ENCODE assay signal across 8 mouse cellular contexts in genomic region chr8:87660029-87660915, GRCm38 (mm10).
A peak's percentile ranks its signal among the peaks of the same experiment; 100 is the strongest.
DNase-seq lines count a peak whose midpoint lies in the region; ATAC-seq and TF ChIP-seq lines count a peak whose summit lies in the region.
"Had no signal": no experiment of that assay in that cellular context is flagged by ENCODE, and none has a peak within 500 bp of the region (broad histone marks: within the 10 kb centered on the region; RNA-seq: fewer than 3 reads in every experiment).

No protein-coding gene starts in this region.

- H3K9ac ChIP-seq in stomach, embryonic 14.5 days (replicated peaks; ENCODE audit: low read depth, low read length) = no peak overlapping the region
- no peak overlapping the region for H3K9ac ChIP-seq in stomach, postnatal 0 days (ENCODE audit: low read length)
- peak overlapping the region; percentile 27; the same call in 1 of the 2 replicates for H3K9ac ChIP-seq in forebrain, embryonic 11.5 days (ENCODE audit: low read length)
- no peak overlapping the region; the same call in 1 of the 2 replicates for H3K9ac ChIP-seq in limb, embryonic 14.5 days (ENCODE audit: low read depth, low read length, severe bottlenecking)

- peaks cover 15% of the 10 kb centered on the region; the same call in 1 of the 2 replicates for H3K27me3 ChIP-seq in stomach, embryonic 14.5 days (ENCODE audit: control insufficient read depth, insufficient read depth, low read length)
- H3K27me3 ChIP-seq in stomach, postnatal 0 days (ENCODE audit: control insufficient read depth, insufficient read depth, low read length) = peaks cover 3% of the 10 kb centered on the region
- H3K27me3 ChIP-seq in forebrain, embryonic 11.5 days (ENCODE audit: control insufficient read depth, insufficient read depth, low read length) = peaks cover 22% of the 10 kb centered on the region
- peaks cover 12% of the 10 kb centered on the region for H3K27me3 ChIP-seq in limb, embryonic 14.5 days (ENCODE audit: control insufficient read depth, insufficient read depth, low read length)

- no peaks in the 10 kb centered on the region for H3K36me3 ChIP-seq in stomach, embryonic 14.5 days (ENCODE audit: control insufficient read depth, insufficient read depth, low read length)
- H3K36me3 ChIP-seq in stomach, postnatal 0 days (ENCODE audit: control insufficient read depth, insufficient read depth, low read length) = no peaks in the 10 kb centered on the region
- H3K36me3 ChIP-seq in forebrain, embryonic 11.5 days (ENCODE audit: control insufficient read depth, insufficient read depth, low read length) = no peaks in the 10 kb centered on the region
- H3K36me3 ChIP-seq in limb, embryonic 14.5 days (ENCODE audit: control insufficient read depth, insufficient read depth, low read length) = no peaks in the 10 kb centered on the region

- DNase-seq in stomach, postnatal 0 days (ENCODE audit: low spot score) = no peak
- peak; percentile 76 for DNase-seq in forebrain, embryonic 11.5 days (ENCODE audit: low spot score)
- DNase-seq in limb, embryonic 14.5 days (ENCODE audit: low spot score) = no peak
- DNase-seq in yolk sac, embryonic 10.5 days (ENCODE audit: low spot score) = peak; percentile 21
- DNase-seq in urinary bladder, postnatal 36 days (ENCODE audit: low spot score in 2 of 2) = no peak
- DNase-seq in thymus, postnatal 36 days = no peak
- DNase-seq: gastrocnemius, adult 2 months had no signal

- no peak for TF ChIP-seq CTCF in stomach, postnatal 0 days (IDR thresholded peaks at IDR 0.05; ENCODE audit: low read depth)

- no peak overlapping the region for H3K4me3 ChIP-seq in stomach, embryonic 14.5 days (ENCODE audit: low read depth, low read length)
- H3K4me3 ChIP-seq in stomach, postnatal 0 days (ENCODE audit: low read depth, low read length) = no peak overlapping the region
- peak overlapping the region; percentile 14 for H3K4me3 ChIP-seq in forebrain, embryonic 11.5 days (ENCODE audit: low read depth, low read length)
- peak overlapping the region; percentile 24 for H3K4me3 ChIP-seq in limb, embryonic 14.5 days (replicated peaks; ENCODE audit: low read length)
- H3K4me3 ChIP-seq: gastrocnemius, adult 2 months had no signal

- 8% methylated on average over 43 of the region's 43 CpGs for WGBS in stomach, embryonic 14.5 days
- WGBS in stomach, postnatal 0 days = 22% methylated on average over 43 of the region's 43 CpGs
- WGBS in forebrain, embryonic 11.5 days = 2% methylated on average over 43 of the region's 43 CpGs
- WGBS in limb, embryonic 14.5 days = 3% methylated on average over 42 of the region's 43 CpGs

- no peak for TF ChIP-seq POLR2A in limb, embryonic 14.5 days (IDR thresholded peaks at IDR 0.05; ENCODE audit: borderline replicate concordance, extremely low read depth, insufficient read depth, insufficient read length)

- H3K4me1 ChIP-seq in stomach, embryonic 14.5 days (ENCODE audit: control insufficient read depth, insufficient read depth, low read length) = peaks cover 20% of the 10 kb centered on the region
- H3K4me1 ChIP-seq in stomach, postnatal 0 days (replicated peaks; ENCODE audit: control insufficient read depth, insufficient read depth) = no peaks in the 10 kb centered on the region
- peaks cover 38% of the 10 kb centered on the region for H3K4me1 ChIP-seq in forebrain, embryonic 11.5 days (replicated peaks; ENCODE audit: control insufficient read depth, insufficient read depth, low read length)
- H3K4me1 ChIP-seq in limb, embryonic 14.5 days (ENCODE audit: control insufficient read depth, insufficient read depth, low read length) = peaks cover 30% of the 10 kb centered on the region

- peak; percentile 29; the same call in 1 of the 2 replicates for ATAC-seq in stomach, embryonic 14.5 days (ENCODE audit: insufficient number of reproducible peaks, insufficient read depth, low FRiP score, low read depth)
- no peak for ATAC-seq in stomach, postnatal 0 days (ENCODE audit: low FRiP score, low TSS enrichment)
- ATAC-seq in forebrain, embryonic 11.5 days (replicated peaks; ENCODE audit: low FRiP score) = peak; percentile 13; the same call in 1 of the 2 replicates
- peak; percentile 38; the same call in 1 of the 2 replicates for ATAC-seq in limb, embryonic 14.5 days (ENCODE audit: low FRiP score, low read depth)

- H3K4me2 ChIP-seq in stomach, embryonic 14.5 days (replicated peaks; ENCODE audit: low read depth, low read length) = peak overlapping the region; percentile 33
- H3K4me2 ChIP-seq in stomach, postnatal 0 days (replicated peaks; ENCODE audit: low read depth) = no peak overlapping the region
- H3K4me2 ChIP-seq in forebrain, embryonic 11.5 days (ENCODE audit: low read depth, low read length, severe bottlenecking) = peak overlapping the region; percentile 52
- peak overlapping the region; percentile 54 for H3K4me2 ChIP-seq in limb, embryonic 14.5 days (replicated peaks; ENCODE audit: low read depth, low read length, severe bottlenecking)

- no peak for TF ChIP-seq EP300 in stomach, postnatal 0 days (optimal IDR thresholded peaks at IDR 0.05)

- H3K27ac ChIP-seq in stomach, embryonic 14.5 days (ENCODE audit: low read length) = no peak overlapping the region
- no peak overlapping the region for H3K27ac ChIP-seq in stomach, postnatal 0 days (replicated peaks)
- H3K27ac ChIP-seq in forebrain, embryonic 11.5 days (ENCODE audit: low read depth, low read length) = peak overlapping the region; percentile 19
- no peak overlapping the region for H3K27ac ChIP-seq in limb, embryonic 14.5 days (replicated peaks; ENCODE audit: low read depth, low read length)
- H3K27ac ChIP-seq: gastrocnemius, adult 2 months had no signal

- H3K9me3 ChIP-seq in stomach, embryonic 14.5 days (ENCODE audit: control insufficient read depth, low read depth, low read length) = no peaks in the 10 kb centered on the region
- H3K9me3 ChIP-seq in stomach, postnatal 0 days (ENCODE audit: control insufficient read depth, low read length) = no peaks in the 10 kb centered on the region
- no peaks in the 10 kb centered on the region for H3K9me3 ChIP-seq in forebrain, embryonic 11.5 days (ENCODE audit: control insufficient read depth, low read length)
- H3K9me3 ChIP-seq in limb, embryonic 14.5 days (ENCODE audit: control insufficient read depth, low read length) = no peaks in the 10 kb centered on the region

Comparison
In these comparisons a context has a peak if more than half of its experiments do, and no peak if none do; other contexts are left out.
1. H3K4me3 ChIP-seq: peak in forebrain, embryonic 11.5 days (single experiment) and limb, embryonic 14.5 days (single experiment); none in stomach, embryonic 14.5 days (single experiment) and stomach, postnatal 0 days (single experiment).
2. DNase-seq: peak in forebrain, embryonic 11.5 days (single experiment) and yolk sac, embryonic 10.5 days (single experiment); none in stomach, postnatal 0 days (single experiment), limb, embryonic 14.5 days (single experiment), urinary bladder, postnatal 36 days (0 of 2) and thymus, postnatal 36 days (0 of 2).